Mouse (Mus musculus) neutrophil, adult 5-6 weeks (primary cell): ENCODE measurements around the gene Ms4a2. TPM values are rescaled to one million over a fixed set of nuclear protein-coding genes. Genes with fewer than 3 reads are reported as not detected.

Experiments
- ATAC-seq: fragments of 151-379, 151-347 bp; 2 replicates; pipeline ENCODE4 v1.8.0; 2017; ENCODE audit warnings: mild to moderate bottlenecking, moderate TSS enrichment; ENCODE audit not compliant: insufficient number of reproducible peaks, poor library complexity, low FRiP score, severe bottlenecking; ENCODE audit errors: extremely low read depth
- total RNA-seq: library from RNA; stranded (forward); fragments of 200-1000 nt; gene quantifications from 2 replicates; pipeline ENCODE4 v1.2.3, GENCODE M21; 2017

Gene Ms4a2
- total RNA-seq, 1 experiment from 2014 or later = 1.4 TPM

DNA sequence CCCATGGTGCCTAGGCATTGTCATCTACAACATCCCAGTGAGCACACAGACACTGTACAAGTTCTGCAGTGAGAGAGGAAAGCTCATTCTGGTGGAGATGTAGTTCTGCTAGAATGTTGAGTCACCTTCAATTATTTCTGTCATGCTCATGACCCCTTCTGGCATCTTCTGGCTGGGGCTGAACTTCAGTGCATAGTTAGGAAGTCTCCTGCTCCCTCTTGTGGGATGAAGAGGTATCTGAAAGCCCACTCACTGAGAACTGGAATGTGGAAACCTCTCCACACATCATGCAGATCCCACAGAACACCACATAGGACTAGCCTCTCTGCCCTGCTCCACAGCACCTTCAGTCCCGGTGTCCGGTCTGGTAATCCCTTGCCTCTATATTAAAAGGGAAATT is 21.5 kb downstream of the Ms4a2 start:
- peak; percentile 92 for ATAC-seq

- ATAC-seq = no peak
Observed at GRCm38 (mm10) chr19:11601349-11601748, 22.2 kb downstream of the Ms4a2 start.

GRCm38 (mm10) chr19:11589891-11590449 is 33.5 kb downstream of the Ms4a2 start:
- no peak for ATAC-seq

- ATAC-seq = no peak
Observed at GRCm38 (mm10) chr19:11589205-11589604, 34.3 kb downstream of the Ms4a2 start.

DNA sequence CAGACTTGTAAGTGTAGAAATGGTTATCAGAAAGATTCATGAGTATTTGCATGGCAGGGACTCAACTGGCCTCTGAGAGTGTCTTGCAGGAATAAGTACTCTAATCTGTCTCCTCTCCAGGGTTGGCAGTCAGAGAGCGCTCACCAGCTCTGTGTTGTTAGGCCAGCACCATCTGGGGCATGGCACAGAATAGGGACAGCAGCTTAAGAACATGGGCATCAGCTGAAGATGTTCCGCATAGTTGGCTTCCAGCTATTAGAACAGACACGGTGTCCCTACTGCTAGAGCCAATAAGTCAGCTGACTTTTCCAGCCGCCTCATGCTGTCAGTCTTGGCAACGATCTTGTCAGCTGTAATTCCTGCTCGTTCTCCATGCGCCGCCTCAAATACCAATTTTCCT is 48.6 kb downstream of the Ms4a2 start:
- ATAC-seq = no peak

Other genes with a start within 250 kb of the Ms4a2 start
- gene Ms4a4a, start 248.2 kb downstream of the Ms4a2 start, total RNA-seq = 1.4 and 3.7 TPM in 2 replicates
- gene Ms4a4c, start 218.9 kb downstream of the Ms4a2 start, total RNA-seq = 129 and 133 TPM in 2 replicates
- 44.8 and 59.4 TPM in 2 replicates for gene Ms4a4b, start 180.2 kb downstream of the Ms4a2 start, total RNA-seq
- 34.3 and 38.1 TPM in 2 replicates for gene Ms4a6c, start 154.4 kb downstream of the Ms4a2 start, total RNA-seq
- gene Gm8369, start 137.8 kb downstream of the Ms4a2 start, total RNA-seq = 335 and 348 TPM in 2 replicates
- 108 and 112 TPM in 2 replicates for gene Ms4a6b, start 107.2 kb downstream of the Ms4a2 start, total RNA-seq
- gene Ms4a4d, start 86.9 kb downstream of the Ms4a2 start, total RNA-seq = 0.58 TPM in 1 of 2 replicates, not detected in the other
- gene Ms4a6d, start 18.9 kb downstream of the Ms4a2 start, total RNA-seq = 3.6 and 7.6 TPM in 2 replicates
- not detected in 2 replicates for gene Ms4a3, start 17.1 kb upstream of the Ms4a2 start, total RNA-seq
- gene Oosp2, start 36.8 kb upstream of the Ms4a2 start, total RNA-seq = not detected in 2 replicates
- not detected in 2 replicates for gene Oosp1, start 67.4 kb upstream of the Ms4a2 start, total RNA-seq
- not detected in 2 replicates for gene Oosp3, start 73.3 kb upstream of the Ms4a2 start, total RNA-seq
- not detected in 2 replicates for gene Gif, start 123.8 kb upstream of the Ms4a2 start, total RNA-seq
- gene Mrpl16, start 146.7 kb upstream of the Ms4a2 start, total RNA-seq = 23.6 and 24.1 TPM in 2 replicates
- gene Stx3, start 195.7 kb upstream of the Ms4a2 start, total RNA-seq = 3.3 and 4.4 TPM in 2 replicates
- not detected in 2 replicates for gene Olfr1417, start 215.5 kb upstream of the Ms4a2 start, total RNA-seq
- gene Olfr1418, start 237.3 kb upstream of the Ms4a2 start, total RNA-seq = not detected in 2 replicates